Mouse (Mus musculus) CH12.LX (cell line): Measurements from ENCODE around the gene Prr5l. TPM values are rescaled to one million over a fixed set of nuclear protein-coding genes. Genes with fewer than 3 reads are reported as not detected.

ENCODE experiments used
- DNase-seq: peaks from one replicate; pipeline ENCODE4 v3.0.0-alpha.2; 2013; ENCODE audit errors: extremely low read depth
- H3K27ac ChIP-seq: 2 replicates; pipeline ENCODE4 v1.5.1; 2012; ENCODE audit warnings: low read depth, mild to moderate bottlenecking, control low read depth, moderate library complexity; ENCODE audit not compliant: insufficient read depth
- H3K27me3 ChIP-seq: replicated peaks from 2 replicates; pipeline ENCODE3; 2012; ENCODE audit warnings: inconsistent platforms
- H3K36me3 ChIP-seq, 2 experiments: replicated peaks in 1 of 2; 2 replicates each; pipeline versions ENCODE3 to v1.6.1; 2012; ENCODE audit warnings: inconsistent platforms in 1 of 2, low read length in 1 of 2, mild to moderate bottlenecking in 1 of 2, mixed read lengths in 1 of 2, moderate library complexity in 1 of 2; ENCODE audit not compliant: control insufficient read depth in 1 of 2, insufficient read depth in 1 of 2
- H3K4me1 ChIP-seq, 2 experiments: 2 replicates each; pipeline ENCODE4 v1.6.1; 2012; ENCODE audit warnings: inconsistent platforms in 1 of 2, moderate library complexity in 1 of 2; ENCODE audit not compliant: insufficient read depth in 2 of 2, control insufficient read depth in 1 of 2
- H3K4me2 ChIP-seq: 2 replicates; pipeline ENCODE4 v1.6.1; 2012; ENCODE audit warnings: low read depth, mild to moderate bottlenecking, control low read depth; ENCODE audit not compliant: poor library complexity, insufficient read depth, severe bottlenecking
- H3K4me3 ChIP-seq, 3 experiments: fragments of 150-350 bp in 1 of 3; sonication (generic) in 1 of 3; replicated peaks in 1 of 3; 2 replicates each; pipeline versions ENCODE3 to v1.5.1; 2011 to 2012; ENCODE audit warnings: low read depth in 2 of 3, low read length in 2 of 3, mild to moderate bottlenecking in 2 of 3, moderate library complexity in 2 of 3, control low read depth in 1 of 3, improper control_type of control experiment in 1 of 3, inconsistent platforms in 1 of 3, mixed read lengths in 1 of 3; ENCODE audit not compliant: poor library complexity in 1 of 3
- H3K79me2 ChIP-seq: replicated peaks from 2 replicates; pipeline ENCODE4 v1.6.1; 2012; ENCODE audit warnings: mild to moderate bottlenecking, moderate library complexity; ENCODE audit not compliant: control insufficient read depth, poor library complexity, insufficient read depth, severe bottlenecking; ENCODE audit errors: extremely low read depth
- H3K9ac ChIP-seq: 2 replicates; pipeline ENCODE4 v1.6.1; 2012; ENCODE audit warnings: low read depth, mild to moderate bottlenecking, control low read depth, moderate library complexity; ENCODE audit not compliant: insufficient read depth
- H3K9me3 ChIP-seq: replicated peaks from 2 replicates; pipeline ENCODE3; 2012; ENCODE audit warnings: low read length, inconsistent platforms, mixed read lengths
- BHLHE40 ChIP-seq: IDR thresholded peaks from 2 replicates; pipeline ENCODE4 v1.6.1; 2011; ENCODE audit warnings: mild to moderate bottlenecking, low read depth, low read length, improper control_type of control experiment
- CHD1 ChIP-seq: IDR thresholded peaks from 2 replicates; pipeline ENCODE4 v1.6.1; 2012; ENCODE audit warnings: low read depth, low read length, improper control_type of control experiment, inconsistent platforms
- CHD2 ChIP-seq: IDR thresholded peaks from 2 replicates; pipeline ENCODE4 v1.6.1; 2011; ENCODE audit warnings: low read length, improper control_type of control experiment
- E2F4 ChIP-seq: IDR thresholded peaks from 2 replicates; pipeline ENCODE4 v1.6.1; 2011; ENCODE audit warnings: low read depth, low read length, improper control_type of control experiment; ENCODE audit not compliant: insufficient replicate concordance
- ELF1 ChIP-seq: IDR thresholded peaks from 2 replicates; pipeline ENCODE4 v1.6.1; 2014; ENCODE audit warnings: low read depth, mild to moderate bottlenecking, inconsistent platforms, low read length, improper control_type of control experiment
- EP300 ChIP-seq: IDR thresholded peaks from 2 replicates; pipeline ENCODE4 v1.6.1; 2011; ENCODE audit warnings: low read length, improper control_type of control experiment
- GABPA ChIP-seq: IDR thresholded peaks from 2 replicates; pipeline ENCODE4 v1.6.1; 2012; ENCODE audit warnings: low read depth, low read length, improper control_type of control experiment, inconsistent platforms; ENCODE audit not compliant: insufficient replicate concordance
- HCFC1 ChIP-seq: IDR thresholded peaks from 2 replicates; pipeline ENCODE4 v1.6.1; 2012; ENCODE audit warnings: low read depth, mild to moderate bottlenecking, inconsistent platforms, low read length, improper control_type of control experiment
- IRF4 ChIP-seq: IDR thresholded peaks from 2 replicates; pipeline ENCODE4 v1.6.1; 2014; ENCODE audit warnings: low read depth, mild to moderate bottlenecking, inconsistent platforms, low read length, improper control_type of control experiment
- KAT2A ChIP-seq: IDR thresholded peaks from 2 replicates; pipeline ENCODE4 v1.6.1; 2012; ENCODE audit warnings: low read length, improper control_type of control experiment, inconsistent platforms; ENCODE audit not compliant: insufficient replicate concordance
- MAFK ChIP-seq: IDR thresholded peaks from 2 replicates; pipeline ENCODE4 v1.6.1; 2011; ENCODE audit warnings: low read length, improper control_type of control experiment; ENCODE audit not compliant: insufficient replicate concordance
- MAX ChIP-seq: IDR thresholded peaks from 2 replicates; pipeline ENCODE4 v1.6.1; 2011; ENCODE audit warnings: low read length, improper control_type of control experiment
- MAZ ChIP-seq: IDR thresholded peaks from 2 replicates; pipeline ENCODE4 v1.6.1; 2012; ENCODE audit warnings: low read depth, mild to moderate bottlenecking, inconsistent platforms, low read length, improper control_type of control experiment, moderate library complexity
- MXI1 ChIP-seq: IDR thresholded peaks from 2 replicates; pipeline ENCODE4 v1.6.1; 2011; ENCODE audit warnings: mild to moderate bottlenecking, low read depth, low read length, improper control_type of control experiment
- MYC ChIP-seq: IDR thresholded peaks from 2 replicates; pipeline ENCODE4 v1.6.1; 2011; ENCODE audit warnings: low read depth, mild to moderate bottlenecking, improper control_type of control experiment, low read length
- NELFE ChIP-seq: IDR thresholded peaks from 2 replicates; pipeline ENCODE4 v1.6.1; 2011; ENCODE audit warnings: low read depth, low read length, improper control_type of control experiment
- NRF1 ChIP-seq: IDR thresholded peaks from 2 replicates; pipeline ENCODE4 v1.6.1; 2014; ENCODE audit warnings: low read depth, mild to moderate bottlenecking, inconsistent platforms, low read length, improper control_type of control experiment, moderate library complexity
- PAX5 ChIP-seq: IDR thresholded peaks from 2 replicates; pipeline ENCODE4 v1.6.1; 2012; ENCODE audit warnings: low read length, inconsistent platforms, mixed read lengths
- POLR2A ChIP-seq: IDR thresholded peaks from 2 replicates; pipeline ENCODE4 v1.6.1; 2011; ENCODE audit warnings: low read depth, mild to moderate bottlenecking, improper control_type of control experiment, low read length
- POLR2AphosphoS2 ChIP-seq: IDR thresholded peaks from 2 replicates; pipeline ENCODE4 v1.6.1; 2011; ENCODE audit warnings: low read depth, low read length, improper control_type of control experiment
- SIN3A ChIP-seq: IDR thresholded peaks from 2 replicates; pipeline ENCODE4 v1.6.1; 2012; ENCODE audit warnings: low read length, improper control_type of control experiment, inconsistent platforms
- TBP ChIP-seq: conservative IDR thresholded peaks from 2 replicates; pipeline ENCODE4 v1.6.1; 2011; ENCODE audit warnings: low read depth, low read length, improper control_type of control experiment
- TCF12 ChIP-seq: IDR thresholded peaks from 2 replicates; pipeline ENCODE4 v1.6.1; 2014; ENCODE audit warnings: low read depth, mild to moderate bottlenecking, inconsistent platforms, low read length, improper control_type of control experiment
- USF1 ChIP-seq: IDR thresholded peaks from 2 replicates; pipeline ENCODE4 v1.6.1; 2014; ENCODE audit warnings: low read depth, mild to moderate bottlenecking, inconsistent platforms, low read length, improper control_type of control experiment
- USF2 ChIP-seq: conservative IDR thresholded peaks from 2 replicates; pipeline ENCODE4 v1.6.1; 2011; ENCODE audit warnings: low read depth, low read length, improper control_type of control experiment
- ZMIZ1 ChIP-seq: IDR thresholded peaks from 2 replicates; pipeline ENCODE4 v1.6.1; 2012; ENCODE audit warnings: low read depth, mild to moderate bottlenecking, inconsistent platforms, low read length, improper control_type of control experiment
- ZNF384 ChIP-seq: IDR thresholded peaks from 2 replicates; pipeline ENCODE4 v1.6.1; 2012; ENCODE audit warnings: low read depth, low read length, improper control_type of control experiment, inconsistent platforms
- dilution Hi-C: fragments of 300-500 bp; cut with MboI; formaldehyde crosslinking; loops from 2 replicates; pipeline ENCODE4 v1.14.3; 2020; ENCODE audit warnings: low sequenced_read_pairs; ENCODE audit not compliant: extremely low pct_unique_long_range_greater_than_20kb, extremely low pct_ligation_motif_present
- in situ Hi-C: fragments of 300-500 bp; cut with MboI; formaldehyde crosslinking; loops from 3 replicates; pipeline ENCODE4 v1.14.3; 2019; ENCODE audit warnings: low sequenced_read_pairs, low pct_ligation_motif_present, low pct_unique_long_range_greater_than_20kb, mixed read lengths
- polyA plus RNA-seq: library from polyadenylated mRNA; unstranded; fragments of >175 nt; gene quantifications from 2 replicates; pipeline ENCODE4 v1.2.1, GENCODE M21; 2012; ENCODE audit warnings: low read depth; ENCODE audit not compliant: insufficient read length
- total RNA-seq, 2 experiments: library from RNA; depleted of rRNA; stranded (reverse); fragments of 300-350 nt in 1 of 2; fragments of >200 nt in 1 of 2; gene quantifications; 2 replicates each; pipeline ENCODE4 v1.2.3; 2012 to 2014

Prr5l gene
- total and polyA plus RNA-seq, 3 experiments = 0.21 to 0.93 TPM; not detected in 1

DNA sequence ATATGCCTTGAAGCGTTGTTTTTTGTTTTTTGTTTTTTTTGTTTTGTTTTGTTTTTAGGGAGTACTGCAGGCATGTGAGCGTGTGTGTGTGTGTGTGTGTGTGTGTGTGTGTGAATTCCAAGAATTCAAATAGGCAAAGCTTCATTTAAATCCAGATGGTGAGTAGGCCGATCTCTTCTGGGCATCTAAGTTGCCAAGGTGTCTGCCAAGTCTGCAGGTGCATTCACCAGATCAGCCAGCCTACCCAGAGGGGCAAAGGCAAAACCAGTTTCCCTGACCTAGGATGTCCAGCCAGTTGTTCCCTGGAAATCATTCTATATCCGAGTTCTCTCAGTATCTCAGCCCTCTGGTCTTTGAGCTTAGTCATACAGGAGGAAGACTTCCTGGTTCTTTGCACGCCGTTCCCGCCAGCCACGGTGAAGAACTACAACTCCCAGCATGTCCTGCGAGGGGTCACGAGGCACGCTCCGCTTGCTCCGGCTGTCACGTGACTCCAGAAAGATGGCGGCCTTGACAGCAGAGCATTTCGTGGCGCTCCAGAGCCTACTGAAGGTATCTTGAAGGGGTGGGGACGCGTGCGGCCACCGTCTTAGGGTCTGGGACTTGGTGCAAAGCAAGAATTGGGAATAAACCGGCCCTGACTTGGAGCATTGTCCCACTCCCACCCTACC, 3.1 kb upstream of the Prr5l start, which contains the start of gene Commd9:
TSS of gene Commd9 (plus strand) at position 480 of the 671 bp plus-strand sequence.
- Histone ChIP-seq H3K79me2 (no peaks in the 10 kb centered on the region), H3K4me2 (peak within 1 kb of the TSS; percentile 95), H3K27me3 (no peaks in the 10 kb centered on the region), H3K27ac (no peak within 1 kb of the TSS), H3K4me3 (peak within 1 kb of the TSS; percentile 77 to 80 (median 80)), H3K9ac (peak within 1 kb of the TSS; percentile 81), H3K36me3 (peaks cover 2 to 11% of the 10 kb centered on the region in 2 experiments), H3K9me3 (no peaks in the 10 kb centered on the region), H3K4me1 (peaks cover 6 to 23% of the 10 kb centered on the region in 2 experiments)
- peak; percentile 99 for TF ChIP-seq USF2
- TF ChIP-seq MAX = peak; percentile 98
- peak; percentile 100 for TF ChIP-seq USF1
- TF ChIP-seq POLR2AphosphoS2 = 0 out of 2 replicates have a peak, but pooled peaks have one; percentile 29
- TF ChIP-seq GABPA = peak; percentile 76; the same call in 1 of the 2 replicates
- TF ChIP-seq ELF1 = peak; percentile 97
- TF ChIP-seq POLR2A = peak; percentile 80
- no peak for TF ChIP-seq CHD1
- peak; percentile 98 for TF ChIP-seq SIN3A
- peak; percentile 76 for TF ChIP-seq NRF1
- TF ChIP-seq TCF12 = peak; percentile 85
- no peak; the same call in 1 of the 2 replicates for TF ChIP-seq NELFE
- TF ChIP-seq MYC = peak; percentile 88
- no peak for TF ChIP-seq MAZ
- peak; percentile 74; the same call in 1 of the 2 replicates for TF ChIP-seq TBP
- no peak for TF ChIP-seq EP300
- TF ChIP-seq HCFC1 = peak; percentile 99
- TF ChIP-seq CHD2 = peak; percentile 52; the same call in 1 of the 2 replicates
- peak; percentile 98 for TF ChIP-seq BHLHE40
- no peak for TF ChIP-seq ZNF384
- peak; percentile 42; the same call in 1 of the 2 replicates for TF ChIP-seq MAFK
- peak; percentile 47; the same call in 1 of the 2 replicates for TF ChIP-seq IRF4
- peak; percentile 97; the same call in 1 of the 2 replicates for TF ChIP-seq KAT2A
- 0 out of 2 replicates have a peak, but pooled peaks have one; percentile 38 for TF ChIP-seq ZMIZ1
- peak; percentile 90 for TF ChIP-seq MXI1
- peak; percentile 99 for TF ChIP-seq E2F4
- TF ChIP-seq PAX5 = no peak
- in situ Hi-C loops (no loop called here), dilution Hi-C loops (no loop called here)
- peak; percentile 96 for DNase-seq
